Mouse (Mus musculus) small intestine, adult 2 months (tissue): ENCODE data around the gene Dop1b. TPM values are rescaled to one million over a fixed set of nuclear protein-coding genes. Genes with fewer than 3 reads are reported as not detected.
A peak's percentile ranks its signal among the peaks of the same experiment; 100 is the strongest.

Experiments used
- H3K27ac ChIP-seq: fragments of 200-500 bp; 2 replicates; pipeline ENCODE4 v1.5.1; 2012; ENCODE audit warnings: low read depth, low read length, control low read depth, inconsistent platforms; ENCODE audit not compliant: insufficient read depth
- H3K27me3 ChIP-seq: fragments of 200-500 bp; 2 replicates; pipeline ENCODE4 v1.6.1; 2012; ENCODE audit warnings: mild to moderate bottlenecking, moderate library complexity, low read length, inconsistent platforms; ENCODE audit not compliant: control insufficient read depth, insufficient read depth
- H3K36me3 ChIP-seq: fragments of 200-500 bp; 2 replicates; pipeline ENCODE4 v1.6.1; 2012; ENCODE audit warnings: mild to moderate bottlenecking, low read length, control low read depth, inconsistent platforms; ENCODE audit not compliant: control insufficient read depth, insufficient read depth
- H3K4me1 ChIP-seq: fragments of 200-500 bp; 2 replicates; pipeline ENCODE4 v1.6.1; 2012; ENCODE audit warnings: low read length, inconsistent platforms, mixed read lengths; ENCODE audit not compliant: control insufficient read depth, insufficient read depth, insufficient read length
- H3K4me3 ChIP-seq: fragments of 200-500 bp; 2 replicates; pipeline ENCODE4 v1.5.1; 2012; ENCODE audit warnings: low read depth, mild to moderate bottlenecking, control low read depth, inconsistent platforms, low read length, moderate library complexity
- CTCF ChIP-seq: fragments of 200-500 bp; IDR thresholded peaks from 2 replicates; pipeline ENCODE4 v1.5.1; 2012; ENCODE audit warnings: low read depth, mild to moderate bottlenecking, control low read depth, inconsistent platforms, low read length, moderate library complexity, mixed read lengths; ENCODE audit not compliant: insufficient replicate concordance, insufficient read length; ENCODE audit errors: extremely low read depth
- POLR2A ChIP-seq: fragments of 200-500 bp; IDR thresholded peaks from 2 replicates; pipeline ENCODE4 v1.6.1; 2012; ENCODE audit warnings: low read depth, mild to moderate bottlenecking, control low read depth, inconsistent platforms, low read length, moderate library complexity
- WGBS: fragments of 180-500 bp; shearing (Covaris S2); methylation state at CpG from one replicate; pipeline ENCODE4 v1.1.7; 2018; 5-methylcytosine and 5-hydroxymethylcytosine counted together
- polyA plus RNA-seq: library from polyadenylated mRNA; depleted of rRNA; stranded (reverse); fragments of >200 nt; gene quantifications from 2 replicates; pipeline ENCODE4 v1.2.3, GENCODE M21; 2012

Dop1b gene
- polyA plus RNA-seq, 1 experiment = 94.1 TPM

GRCm38 (mm10) chr16:93744804-93745340 lies 33.2 kb downstream of the Dop1b start:
- no peak overlapping the region for H3K4me3 ChIP-seq
- peak overlapping the region; percentile 74 for H3K27ac ChIP-seq
- H3K36me3 ChIP-seq = peaks cover 41% of the 10 kb centered on the region
- WGBS = 37% methylated on average over 10 of the region's 10 CpGs
- H3K27me3 ChIP-seq = no peaks in the 10 kb centered on the region
- TF ChIP-seq CTCF = no peak
- H3K4me1 ChIP-seq = peaks cover 28% of the 10 kb centered on the region

GRCm38 (mm10) chr16:93746397-93746796 lies 34.7 kb downstream of the Dop1b start:
- WGBS = 91% methylated on average over 8 of the region's 8 CpGs
- Histone ChIP-seq H3K36me3 (peaks cover 32% of the 10 kb centered on the region), H3K4me1 (peaks cover 28% of the 10 kb centered on the region), H3K4me3 (no peak overlapping the region), H3K27me3 (no peaks in the 10 kb centered on the region), H3K27ac (no peak overlapping the region)
- TF ChIP-seq CTCF (no peak), POLR2A (no peak)

GRCm38 (mm10) chr16:93746957-93747356 lies 35.3 kb downstream of the Dop1b start:
- H3K4me1 ChIP-seq = peaks cover 28% of the 10 kb centered on the region
- no peak overlapping the region for H3K4me3 ChIP-seq
- H3K27me3 ChIP-seq = no peaks in the 10 kb centered on the region
- TF ChIP-seq CTCF (peak; percentile 35; the same call in 1 of the 2 replicates), POLR2A (no peak)
- peaks cover 28% of the 10 kb centered on the region for H3K36me3 ChIP-seq
- WGBS = 92% methylated on average over 4 of the region's 4 CpGs
- H3K27ac ChIP-seq = no peak overlapping the region

- 89% methylated on average over 6 of the region's 6 CpGs for WGBS
Measured at GRCm38 (mm10) chr16:93747421-93747820, 35.7 kb downstream of the Dop1b start.

GRCm38 (mm10) chr16:93749147-93749910 lies 37.6 kb downstream of the Dop1b start:
- Histone ChIP-seq H3K36me3 (peaks cover 38% of the 10 kb centered on the region), H3K27ac (no peak overlapping the region), H3K4me3 (no peak overlapping the region), H3K27me3 (no peaks in the 10 kb centered on the region), H3K4me1 (peaks cover 10% of the 10 kb centered on the region)
- 86% methylated on average over 15 of the region's 15 CpGs for WGBS
- no peak for TF ChIP-seq POLR2A
- TF ChIP-seq CTCF = no peak

More at GRCm38 (mm10) chr16:93747421-93747820, 35.7 kb downstream of the Dop1b start:
- TF ChIP-seq CTCF (no peak), POLR2A (no peak)
- peaks cover 25% of the 10 kb centered on the region for H3K4me1 ChIP-seq
- H3K36me3 ChIP-seq = peaks cover 26% of the 10 kb centered on the region
- H3K27me3 ChIP-seq = no peaks in the 10 kb centered on the region
- H3K27ac ChIP-seq = no peak overlapping the region
- H3K4me3 ChIP-seq = no peak overlapping the region

GRCm38 (mm10) chr16:93750464-93750863 lies 38.8 kb downstream of the Dop1b start:
- H3K36me3 ChIP-seq = peaks cover 48% of the 10 kb centered on the region
- TF ChIP-seq CTCF (no peak), POLR2A (no peak)
- H3K4me1 ChIP-seq = peaks cover 2% of the 10 kb centered on the region
- H3K27me3 ChIP-seq = no peaks in the 10 kb centered on the region
- no peak overlapping the region for H3K4me3 ChIP-seq
- 80% methylated on average over 6 of the region's 6 CpGs for WGBS
- H3K27ac ChIP-seq = no peak overlapping the region

- H3K27me3 ChIP-seq = no peaks in the 10 kb centered on the region
- peaks cover 55% of the 10 kb centered on the region for H3K36me3 ChIP-seq
- WGBS = 65% methylated on average over 5 of the region's 5 CpGs
- no peak for TF ChIP-seq CTCF
- no peak overlapping the region for H3K27ac ChIP-seq
- H3K4me1 ChIP-seq = no peaks in the 10 kb centered on the region
- no peak overlapping the region for H3K4me3 ChIP-seq
Measured at GRCm38 (mm10) chr16:93751816-93752215, 40.1 kb downstream of the Dop1b start.

GRCm38 (mm10) chr16:93756622-93757021 lies 44.9 kb downstream of the Dop1b start:
- WGBS = 82% methylated on average over 5 of the region's 5 CpGs
- Histone ChIP-seq H3K4me3 (no peak overlapping the region), H3K36me3 (peaks cover 83% of the 10 kb centered on the region)

More at GRCm38 (mm10) chr16:93756622-93757021, 44.9 kb downstream of the Dop1b start:
- no peaks in the 10 kb centered on the region for H3K27me3 ChIP-seq
- TF ChIP-seq CTCF (no peak), POLR2A (no peak)
- no peaks in the 10 kb centered on the region for H3K4me1 ChIP-seq
- H3K27ac ChIP-seq = no peak overlapping the region
